Mouse (Mus musculus): ENCODE measurements around the gene Tmcc1.

DNA sequence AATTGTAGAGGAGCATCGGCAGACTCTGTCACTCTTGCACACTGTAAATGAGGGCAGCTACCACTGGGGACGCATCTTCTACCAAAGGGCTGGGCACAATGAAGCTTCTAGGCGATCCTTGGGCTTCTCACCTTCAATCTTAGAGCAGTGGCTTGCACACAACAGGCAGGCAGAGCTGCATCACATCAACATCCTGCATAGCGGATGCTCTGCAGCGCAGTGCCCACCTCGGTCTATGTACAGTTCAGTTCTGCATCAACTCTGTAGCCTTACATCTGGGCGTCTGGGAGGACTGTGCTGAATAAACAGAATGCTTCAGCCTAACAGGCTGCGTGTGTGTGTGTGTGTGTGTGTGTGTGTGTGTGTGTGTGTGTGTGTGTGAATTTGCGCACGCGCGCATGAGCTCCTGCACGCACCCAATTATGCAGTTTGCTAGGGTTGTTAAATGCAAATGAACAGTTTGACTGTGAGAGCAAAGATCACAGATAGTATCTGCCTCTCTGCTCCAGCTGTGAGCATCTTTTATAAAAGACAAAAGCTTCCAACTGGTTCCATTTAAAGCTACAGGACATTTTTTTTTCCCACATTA lies 136.5 kb downstream of the Tmcc1 start:
- TF ChIP-seq GATA1 (IDR thresholded peaks at IDR 0.05; ENCODE audit: borderline replicate concordance, low read length) (no peak), FLI1 (IDR thresholded peaks at IDR 0.05; ENCODE audit: low read length) (no peak)
